Mouse (Mus musculus) forebrain, embryonic 14.5 days (tissue): ENCODE results near the gene Lpar1. TPM values are rescaled to one million over a fixed set of nuclear protein-coding genes. Genes with fewer than 3 reads are reported as not detected.

Source experiments
- ATAC-seq: fragments of 200-750 bp; cut with Nextera tagmentation; 2 replicates; pipeline ENCODE4 v1.8.0; 2017; ENCODE audit warnings: mild to moderate bottlenecking, moderate library complexity
- DNase-seq: peaks from one replicate; pipeline ENCODE4 v3.0.0-alpha.2; 2015; ENCODE audit warnings: low spot score
- H3K27ac ChIP-seq: fragments of 300-500 bp; sonication (generic); 2 replicates; pipeline ENCODE4 v1.5.1; 2014; ENCODE audit warnings: low read depth, mild to moderate bottlenecking, control low read depth, low read length, moderate library complexity
- H3K27me3 ChIP-seq: fragments of 300-500 bp; sonication (generic); replicated peaks from 2 replicates; pipeline ENCODE4 v1.6.1; 2014; ENCODE audit warnings: low read length, control low read depth, mixed read lengths; ENCODE audit not compliant: control insufficient read depth, insufficient read depth
- H3K36me3 ChIP-seq: fragments of 300-500 bp; sonication (generic); 2 replicates; pipeline ENCODE4 v1.6.1; 2014; ENCODE audit warnings: low read length, control low read depth; ENCODE audit not compliant: control insufficient read depth, insufficient read depth
- H3K4me1 ChIP-seq: fragments of 300-500 bp; sonication (generic); 2 replicates; pipeline ENCODE4 v1.6.1; 2014; ENCODE audit warnings: antibody characterized with exemption, low read length, control low read depth; ENCODE audit not compliant: control insufficient read depth, insufficient read depth
- H3K4me2 ChIP-seq: fragments of 300-500 bp; sonication (generic); 2 replicates; pipeline ENCODE4 v1.6.1; 2014; ENCODE audit warnings: mild to moderate bottlenecking, control low read depth, low read length
- H3K4me3 ChIP-seq: fragments of 300-500 bp; sonication (generic); 2 replicates; pipeline ENCODE4 v1.5.1; 2014; ENCODE audit warnings: low read depth, low read length, control low read depth
- H3K9ac ChIP-seq: fragments of 300-500 bp; sonication (generic); 2 replicates; pipeline ENCODE4 v1.6.1; 2014; ENCODE audit warnings: mild to moderate bottlenecking, low read length, control low read depth, moderate library complexity
- H3K9me3 ChIP-seq: fragments of 300-500 bp; sonication (generic); replicated peaks from 2 replicates; pipeline ENCODE4 v1.6.1; 2016; ENCODE audit warnings: low read length, control low read depth, mixed read lengths; ENCODE audit not compliant: control insufficient read depth
- WGBS: fragments of 180-500 bp; shearing (Covaris S2); extraction: QIAGEN DNeasy Blood & Tissue Kit; methylation state at CpG from one replicate; pipeline ENCODE4 v1.1.7; 2014; 5-methylcytosine and 5-hydroxymethylcytosine counted together
- polyA plus RNA-seq: library from polyadenylated mRNA; unstranded; fragments of >200 nt; fragmentation: Nextera tagmentation; extraction: Ambion mirVana; gene quantifications from 2 replicates; pipeline ENCODE4 v1.2.1, GENCODE M21; 2014

Lpar1 gene
- polyA plus RNA-seq, 1 experiment from 2014 or later = 35.2 TPM

- Histone ChIP-seq H3K4me2 (no peak overlapping the region), H3K27me3 (no peaks in the 10 kb centered on the region), H3K9ac (no peak overlapping the region), H3K4me3 (no peak overlapping the region), H3K27ac (no peak overlapping the region), H3K36me3 (no peaks in the 10 kb centered on the region), H3K9me3 (no peaks in the 10 kb centered on the region), H3K4me1 (no peaks in the 10 kb centered on the region)
- DNase-seq = no peak
- ATAC-seq = no peak
- 95% methylated on average over 3 of the region's 3 CpGs for WGBS
Observed at GRCm38 (mm10) chr4:58538696-58539095, 15.0 kb downstream of the Lpar1 start.

GRCm38 (mm10) chr4:58535754-58536153 is 17.9 kb downstream of the Lpar1 start:
- H3K9me3 ChIP-seq = no peaks in the 10 kb centered on the region
- no peaks in the 10 kb centered on the region for H3K27me3 ChIP-seq
- no peaks in the 10 kb centered on the region for H3K36me3 ChIP-seq
- 93% methylated on average over 6 of the region's 6 CpGs for WGBS
- ATAC-seq (no peak), DNase-seq (no peak)
- H3K4me2 ChIP-seq = no peak overlapping the region
- no peak overlapping the region for H3K9ac ChIP-seq
- H3K27ac ChIP-seq = no peak overlapping the region
- no peak overlapping the region for H3K4me3 ChIP-seq
- H3K4me1 ChIP-seq = no peaks in the 10 kb centered on the region

DNA sequence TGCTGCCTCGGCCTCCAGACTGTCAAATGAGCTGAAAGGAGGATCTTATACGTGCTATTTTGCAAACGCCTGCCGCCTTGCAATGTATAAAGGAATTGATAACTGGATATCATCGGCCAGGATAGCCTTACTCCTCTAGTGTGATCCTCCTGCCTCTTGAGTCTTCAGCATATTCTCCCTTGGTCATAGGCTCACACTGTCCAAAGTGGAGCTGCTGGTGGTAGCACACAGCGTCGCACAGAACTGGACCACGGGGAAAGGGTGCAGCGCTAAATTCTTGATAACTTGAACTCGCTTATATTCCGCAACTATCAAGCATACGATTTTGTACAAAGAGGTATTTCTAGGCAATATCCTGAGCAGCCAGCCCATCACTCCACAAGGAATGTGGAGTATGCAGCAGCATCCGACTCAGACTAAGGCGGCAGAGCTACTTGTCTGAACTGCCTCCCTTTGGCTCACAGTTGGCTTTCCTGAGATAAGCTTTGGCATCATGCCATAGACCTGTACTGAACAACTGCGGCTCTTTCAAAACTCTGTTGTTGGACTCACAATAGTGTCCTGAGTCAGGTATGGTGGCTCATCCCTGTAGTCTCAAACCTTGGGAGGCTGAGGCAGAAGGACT is 18.9 kb downstream of the Lpar1 start:
- H3K9ac ChIP-seq = no peak overlapping the region
- 80% methylated on average over 15 of the region's 15 CpGs for WGBS
- no peak for ATAC-seq
- no peak overlapping the region for H3K4me2 ChIP-seq
- no peak overlapping the region for H3K4me3 ChIP-seq
- H3K9me3 ChIP-seq = no peaks in the 10 kb centered on the region
- H3K4me1 ChIP-seq = no peaks in the 10 kb centered on the region
- no peak overlapping the region for H3K27ac ChIP-seq
- H3K36me3 ChIP-seq = no peaks in the 10 kb centered on the region
- no peaks in the 10 kb centered on the region for H3K27me3 ChIP-seq
- DNase-seq = peak; percentile 51

- H3K27ac ChIP-seq = no peak overlapping the region
- no peak overlapping the region for H3K9ac ChIP-seq
- ATAC-seq = no peak
- H3K4me2 ChIP-seq = no peak overlapping the region
- H3K36me3 ChIP-seq = no peaks in the 10 kb centered on the region
- H3K27me3 ChIP-seq = no peaks in the 10 kb centered on the region
- no peak for DNase-seq
- H3K9me3 ChIP-seq = no peaks in the 10 kb centered on the region
- H3K4me3 ChIP-seq = no peak overlapping the region
- H3K4me1 ChIP-seq = no peaks in the 10 kb centered on the region
- 39% methylated on average over 13 of the region's 13 CpGs for WGBS
Observed at GRCm38 (mm10) chr4:58534141-58534571, 19.5 kb downstream of the Lpar1 start.

GRCm38 (mm10) chr4:58533519-58533918 is 20.2 kb downstream of the Lpar1 start:
- no peaks in the 10 kb centered on the region for H3K9me3 ChIP-seq
- no peak overlapping the region for H3K27ac ChIP-seq
- H3K27me3 ChIP-seq = no peaks in the 10 kb centered on the region
- DNase-seq (no peak), ATAC-seq (no peak)
- H3K9ac ChIP-seq = no peak overlapping the region
- no peaks in the 10 kb centered on the region for H3K4me1 ChIP-seq
- 14% methylated on average over 3 of the region's 3 CpGs for WGBS
- H3K4me3 ChIP-seq = no peak overlapping the region
- H3K36me3 ChIP-seq = no peaks in the 10 kb centered on the region
- no peak overlapping the region for H3K4me2 ChIP-seq

DNA sequence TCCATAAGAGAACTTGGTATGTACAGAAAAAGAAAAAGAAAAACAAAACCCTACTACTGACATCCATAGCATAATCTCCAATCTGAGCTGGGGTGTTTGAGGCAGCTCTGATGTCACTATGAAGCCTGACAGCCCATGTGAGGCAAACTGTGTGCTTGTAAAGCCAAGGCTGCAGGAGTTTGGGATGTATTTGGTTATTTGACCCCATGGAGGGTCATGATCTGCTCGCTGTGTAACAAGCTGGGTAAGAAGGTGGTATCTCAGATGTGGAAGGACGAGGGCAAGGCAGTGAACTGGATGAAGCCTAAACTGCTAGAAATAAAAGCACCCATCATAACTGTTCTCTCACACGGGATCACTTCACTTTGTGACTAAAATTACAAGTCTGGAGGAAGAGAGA is 21.4 kb downstream of the Lpar1 start:
- Histone ChIP-seq H3K27ac (no peak overlapping the region), H3K27me3 (no peaks in the 10 kb centered on the region), H3K9me3 (no peaks in the 10 kb centered on the region), H3K4me2 (no peak overlapping the region), H3K9ac (no peak overlapping the region), H3K4me1 (no peaks in the 10 kb centered on the region), H3K4me3 (no peak overlapping the region), H3K36me3 (no peaks in the 10 kb centered on the region)
- no peak for ATAC-seq
- WGBS = 79% methylated on average over 3 of the region's 3 CpGs
- no peak for DNase-seq

GRCm38 (mm10) chr4:58530706-58531105 is 23.0 kb downstream of the Lpar1 start:
- H3K27me3 ChIP-seq = no peaks in the 10 kb centered on the region
- H3K27ac ChIP-seq = no peak overlapping the region
- H3K36me3 ChIP-seq = no peaks in the 10 kb centered on the region
- WGBS = 91% methylated on average over 5 of the region's 5 CpGs
- no peak overlapping the region for H3K4me3 ChIP-seq
- no peaks in the 10 kb centered on the region for H3K9me3 ChIP-seq
- no peaks in the 10 kb centered on the region for H3K4me1 ChIP-seq
- DNase-seq (no peak), ATAC-seq (no peak)
- no peak overlapping the region for H3K4me2 ChIP-seq
- H3K9ac ChIP-seq = no peak overlapping the region

- 76% methylated on average over 3 of the region's 3 CpGs for WGBS
- Histone ChIP-seq H3K9ac (no peak overlapping the region), H3K27ac (no peak overlapping the region), H3K27me3 (no peaks in the 10 kb centered on the region), H3K9me3 (no peaks in the 10 kb centered on the region), H3K4me3 (no peak overlapping the region), H3K4me2 (no peak overlapping the region), H3K36me3 (no peaks in the 10 kb centered on the region), H3K4me1 (no peaks in the 10 kb centered on the region)
- ATAC-seq (no peak), DNase-seq (no peak)
Observed at GRCm38 (mm10) chr4:58530279-58530678, 23.4 kb downstream of the Lpar1 start.

GRCm38 (mm10) chr4:58527852-58528251 is 25.8 kb downstream of the Lpar1 start:
- H3K9ac ChIP-seq = no peak overlapping the region
- WGBS = 94% methylated on average over 3 of the region's 3 CpGs
- H3K36me3 ChIP-seq = no peaks in the 10 kb centered on the region
- no peaks in the 10 kb centered on the region for H3K9me3 ChIP-seq
- no peak overlapping the region for H3K4me2 ChIP-seq
- no peaks in the 10 kb centered on the region for H3K27me3 ChIP-seq
- H3K4me1 ChIP-seq = no peaks in the 10 kb centered on the region
- H3K4me3 ChIP-seq = no peak overlapping the region
- DNase-seq = no peak
- no peak for ATAC-seq
- H3K27ac ChIP-seq = no peak overlapping the region
